ENCODE assay signal across 32 mouse cellular contexts in genomic region chr5:24497526-24497925, GRCm38 (mm10). TPM values are rescaled to one million over a fixed set of nuclear protein-coding genes. Genes with fewer than 3 reads are reported as not detected.
DNase-seq lines count a peak whose midpoint lies in the region; ATAC-seq and TF ChIP-seq lines count a peak whose summit lies in the region.
"Had no signal": no experiment of that assay in that cellular context is flagged by ENCODE, and none has a peak within 500 bp of the region (broad histone marks: within the 10 kb centered on the region; RNA-seq: fewer than 3 reads in every experiment).

No protein-coding gene starts in this region.

- no peak for TF ChIP-seq CTCF in forebrain, postnatal 0 days (IDR thresholded peaks at IDR 0.05; ENCODE audit: low read depth)

- ATAC-seq in hindbrain, embryonic 15.5 days (ENCODE audit: low FRiP score, low read depth) = no peak
- ATAC-seq in forebrain, postnatal 0 days = peak; percentile 30; the same call in 1 of the 2 replicates
- ATAC-seq: liver, embryonic 12.5 days; liver, postnatal 0 days; lung, postnatal 0 days; Patski had no signal

- peak; percentile 3 for DNase-seq in cerebellum, adult 9-10 months
- no peak for DNase-seq in cerebellum, adult 9-11 months
- DNase-seq in hindbrain, embryonic 10.5 days (ENCODE audit: low spot score) = no peak
- peak; percentile 54 for DNase-seq in Muller cell, postnatal 12 days (ENCODE audit: inconsistent ontology term)
- DNase-seq in forebrain, postnatal 0 days = no peak
- DNase-seq in urinary bladder, postnatal 14 days (ENCODE audit: low spot score) = no peak
- DNase-seq in adrenal gland, postnatal 14 days = no peak
- DNase-seq: adrenal gland, postnatal 25 days; cerebellum, adult 2 months; cerebellum, postnatal 36 days; heart, postnatal 14 days; kidney, adult 18-20 months; kidney, postnatal 25 days; left cerebral cortex, postnatal 4 days; liver, postnatal 0 days; lung, postnatal 4 days; right cerebral cortex, postnatal 25 days; thymus, postnatal 14 days had no signal

- peak overlapping the region; percentile 2; the same call in 1 of the 2 replicates for H3K27ac ChIP-seq in hindbrain, embryonic 15.5 days (replicated peaks)
- H3K27ac ChIP-seq in hindbrain, embryonic 10.5 days = no peak overlapping the region
- no peak overlapping the region for H3K27ac ChIP-seq in forebrain, postnatal 0 days (ENCODE audit: low read depth, low read length)
- H3K27ac ChIP-seq: kidney, embryonic 15.5 days; liver, embryonic 12.5 days; stomach, embryonic 15.5 days had no signal

- peaks cover 67% of the 10 kb centered on the region for H3K4me1 ChIP-seq in hindbrain, embryonic 15.5 days (replicated peaks)
- H3K4me1 ChIP-seq in hindbrain, embryonic 10.5 days (replicated peaks) = peaks cover 64% of the 10 kb centered on the region
- H3K4me1 ChIP-seq in forebrain, postnatal 0 days (ENCODE audit: insufficient read depth) = peaks cover 6% of the 10 kb centered on the region; the same call in 1 of the 2 replicates
- H3K4me1 ChIP-seq: liver, embryonic 12.5 days; stomach, embryonic 15.5 days had no signal

- no peak overlapping the region for H3K4me3 ChIP-seq in hindbrain, embryonic 15.5 days
- H3K4me3 ChIP-seq in hindbrain, embryonic 10.5 days = no peak overlapping the region
- H3K4me3 ChIP-seq in forebrain, postnatal 0 days (ENCODE audit: low read depth, low read length) = no peak overlapping the region
- H3K4me3 ChIP-seq: kidney, embryonic 15.5 days; liver, embryonic 12.5 days; megakaryocyte, embryonic 14.5 days; midbrain, embryonic 12.5 days; stomach, embryonic 15.5 days had no signal

- 50% methylated on average over 12 of the region's 12 CpGs for WGBS in hindbrain, embryonic 15.5 days
- WGBS in hindbrain, embryonic 10.5 days = 80% methylated on average over 12 of the region's 12 CpGs
- 36% methylated on average over 12 of the region's 12 CpGs for WGBS in forebrain, postnatal 0 days

- H3K36me3 ChIP-seq in hindbrain, embryonic 15.5 days = peaks cover 47% of the 10 kb centered on the region
- peaks cover 100% of the 10 kb centered on the region for H3K36me3 ChIP-seq in hindbrain, embryonic 10.5 days
- peaks cover 67% of the 10 kb centered on the region for H3K36me3 ChIP-seq in forebrain, postnatal 0 days (ENCODE audit: insufficient read depth)

- no peaks in the 10 kb centered on the region for H3K27me3 ChIP-seq in hindbrain, embryonic 15.5 days
- H3K27me3 ChIP-seq in hindbrain, embryonic 10.5 days (ENCODE audit: insufficient read depth, poor library complexity, severe bottlenecking) = peaks cover 4% of the 10 kb centered on the region; the same call in 1 of the 2 replicates
- no peaks in the 10 kb centered on the region for H3K27me3 ChIP-seq in forebrain, postnatal 0 days (ENCODE audit: insufficient read depth, low read length)
- H3K27me3 ChIP-seq: kidney, embryonic 15.5 days; liver, embryonic 12.5 days; Patski; stomach, embryonic 15.5 days had no signal

- no peak overlapping the region for H3K9ac ChIP-seq in hindbrain, embryonic 15.5 days
- H3K9ac ChIP-seq in forebrain, postnatal 0 days = no peak overlapping the region
- H3K9ac ChIP-seq: kidney, embryonic 15.5 days; liver, embryonic 12.5 days; liver, postnatal 0 days; midbrain, embryonic 12.5 days; stomach, embryonic 15.5 days had no signal

- H3K9me3 ChIP-seq in hindbrain, embryonic 15.5 days = no peaks in the 10 kb centered on the region
- no peaks in the 10 kb centered on the region for H3K9me3 ChIP-seq in hindbrain, embryonic 10.5 days
- no peaks in the 10 kb centered on the region for H3K9me3 ChIP-seq in forebrain, postnatal 0 days (ENCODE audit: low read length)
- H3K9me3 ChIP-seq: G1E; kidney, embryonic 15.5 days; liver, embryonic 12.5 days; megakaryocyte, embryonic 14.5 days; midbrain, embryonic 12.5 days; stomach, embryonic 15.5 days had no signal

- no peak overlapping the region for H3K4me2 ChIP-seq in hindbrain, embryonic 15.5 days
- no peak overlapping the region for H3K4me2 ChIP-seq in forebrain, postnatal 0 days (ENCODE audit: low read depth)
- H3K4me2 ChIP-seq: kidney, embryonic 15.5 days; liver, embryonic 12.5 days; midbrain, embryonic 12.5 days; stomach, embryonic 15.5 days had no signal

RNA-seq across cellular contexts. Expression of gene Gbx1, which starts 29.5 kb away (rescaled TPM):
- polyA plus RNA-seq in hindbrain, embryonic 15.5 days (2015; fragmentation: Nextera tagmentation; extraction: Ambion mirVana) = 6.8 and 8.8 TPM in 2 replicates
- polyA plus RNA-seq in hindbrain, embryonic 10.5 days (2016; fragmentation: Nextera tagmentation; extraction: Ambion mirVana) = 1.3 and 1.5 TPM in 2 replicates
- total RNA-seq in forebrain, postnatal 0 days (2014; rRNA removed) = 2.3 and 4.8 TPM in 2 replicates
- polyA plus RNA-seq in forebrain, postnatal 0 days (2015; fragmentation: Nextera tagmentation; extraction: Ambion mirVana) = 0.91 and 1.3 TPM in 2 replicates
- total RNA-seq in adrenal gland, postnatal 14 days (2021) = not detected in 2 replicates
- total RNA-seq: adrenal gland, postnatal 25 days; G1E; gastrocnemius, adult 8-10 months; heart, postnatal 14 days; layer of hippocampus, adult 8-10 months; monocyte, adult 5-6 weeks had no signal
- polyA plus RNA-seq: gonadal fat pad, adult 2 months; liver, embryonic 12.5 days; liver, postnatal 0 days; Patski had no signal

RNA-seq across cellular contexts. Expression of gene Asb10, which starts 43.3 kb away (rescaled TPM):
- polyA plus RNA-seq in hindbrain, embryonic 15.5 days (2015; fragmentation: Nextera tagmentation; extraction: Ambion mirVana) = 0.14 and 0.26 TPM in 2 replicates
- 0.17 TPM in 1 of 2 replicates, not detected in the other for polyA plus RNA-seq in hindbrain, embryonic 10.5 days (2016; fragmentation: Nextera tagmentation; extraction: Ambion mirVana)
- 0.43 TPM in 1 of 2 replicates, not detected in the other for total RNA-seq in forebrain, postnatal 0 days (2014; rRNA removed)
- 0.21 and 0.22 TPM in 2 replicates for polyA plus RNA-seq in forebrain, postnatal 0 days (2015; fragmentation: Nextera tagmentation; extraction: Ambion mirVana)
- total RNA-seq in adrenal gland, postnatal 14 days (2021) = 0.15 and 0.19 TPM in 2 replicates
- total RNA-seq: G1E; monocyte, adult 5-6 weeks had no signal
- polyA plus RNA-seq: C2C12; G1E; liver, embryonic 12.5 days; Patski had no signal

RNA-seq across cellular contexts. Expression of gene Agap3, which starts 45.5 kb away (rescaled TPM):
- 112 and 124 TPM in 2 replicates for polyA plus RNA-seq in hindbrain, embryonic 15.5 days (2015; fragmentation: Nextera tagmentation; extraction: Ambion mirVana)
- polyA plus RNA-seq in hindbrain, embryonic 10.5 days (2016; fragmentation: Nextera tagmentation; extraction: Ambion mirVana) = 31.9 and 36.5 TPM in 2 replicates
- total RNA-seq in forebrain, postnatal 0 days (2014; rRNA removed) = 270 and 296 TPM in 2 replicates
- polyA plus RNA-seq in forebrain, postnatal 0 days (2015; fragmentation: Nextera tagmentation; extraction: Ambion mirVana) = 136 and 140 TPM in 2 replicates
- total RNA-seq in adrenal gland, postnatal 14 days (2021) = 64.0 and 72.0 TPM in 2 replicates

RNA-seq across cellular contexts. Expression of gene Tmub1, which starts 49.9 kb away (rescaled TPM):
- polyA plus RNA-seq in hindbrain, embryonic 15.5 days (2015; fragmentation: Nextera tagmentation; extraction: Ambion mirVana) = 55.1 and 64.2 TPM in 2 replicates
- polyA plus RNA-seq in hindbrain, embryonic 10.5 days (2016; fragmentation: Nextera tagmentation; extraction: Ambion mirVana) = 32.7 and 38.4 TPM in 2 replicates
- total RNA-seq in forebrain, postnatal 0 days (2014; rRNA removed) = 34.3 and 47.2 TPM in 2 replicates
- polyA plus RNA-seq in forebrain, postnatal 0 days (2015; fragmentation: Nextera tagmentation; extraction: Ambion mirVana) = 54.8 and 56.7 TPM in 2 replicates
- 8.6 and 10.6 TPM in 2 replicates for total RNA-seq in adrenal gland, postnatal 14 days (2021)

RNA-seq across cellular contexts. Expression of gene Fastk, which starts 52.4 kb away (rescaled TPM):
- polyA plus RNA-seq in hindbrain, embryonic 15.5 days (2015; fragmentation: Nextera tagmentation; extraction: Ambion mirVana) = 96.8 and 113 TPM in 2 replicates
- 114 and 127 TPM in 2 replicates for polyA plus RNA-seq in hindbrain, embryonic 10.5 days (2016; fragmentation: Nextera tagmentation; extraction: Ambion mirVana)
- total RNA-seq in forebrain, postnatal 0 days (2014; rRNA removed) = 87.0 and 132 TPM in 2 replicates
- polyA plus RNA-seq in forebrain, postnatal 0 days (2015; fragmentation: Nextera tagmentation; extraction: Ambion mirVana) = 88.7 and 91.9 TPM in 2 replicates
- total RNA-seq in adrenal gland, postnatal 14 days (2021) = 113 and 122 TPM in 2 replicates

Comparison
In these comparisons a context has a peak if more than half of its experiments do, and no peak if none do; other contexts are left out.
1. DNase-seq: peak in cerebellum, adult 9-10 months (single experiment) and Muller cell, postnatal 12 days (single experiment); none in cerebellum, adult 9-11 months (single experiment), hindbrain, embryonic 10.5 days (single experiment), forebrain, postnatal 0 days (single experiment), urinary bladder, postnatal 14 days (single experiment) and adrenal gland, postnatal 14 days (single experiment).